Mouse (Mus musculus) heart, postnatal 0 days (tissue): ENCODE results near the gene Sec24a. TPM values are rescaled to one million over a fixed set of nuclear protein-coding genes. Genes with fewer than 3 reads are reported as not detected.
A peak's percentile ranks its signal among the peaks of the same experiment; 100 is the strongest.

Source experiments
- ATAC-seq: fragments of 200-750 bp; cut with Nextera tagmentation; 2 replicates; pipeline ENCODE4 v1.8.0; 2017; ENCODE audit warnings: low read depth, moderate number of reproducible peaks, moderate library complexity; ENCODE audit not compliant: insufficient read depth
- DNase-seq: peaks from one replicate; pipeline ENCODE4 v3.0.0-alpha.2; 2016; ENCODE audit warnings: low spot score
- H3K27ac ChIP-seq: fragments of 300-500 bp; sonication (generic); 2 replicates; pipeline ENCODE4 v1.5.1; 2014; ENCODE audit warnings: low read depth, mild to moderate bottlenecking
- H3K27me3 ChIP-seq: fragments of 300-500 bp; sonication (generic); 2 replicates; pipeline ENCODE4 v1.6.1; 2014; ENCODE audit warnings: low read length, mixed read lengths; ENCODE audit not compliant: control insufficient read depth, insufficient read depth
- H3K36me3 ChIP-seq: fragments of 300-500 bp; sonication (generic); replicated peaks from 2 replicates; pipeline ENCODE4 v1.6.1; 2014; ENCODE audit warnings: low read length, mixed read lengths; ENCODE audit not compliant: control insufficient read depth, insufficient read depth
- H3K4me1 ChIP-seq: fragments of 300-500 bp; sonication (generic); 2 replicates; pipeline ENCODE4 v1.6.1; 2014; ENCODE audit warnings: antibody characterized with exemption; ENCODE audit not compliant: control insufficient read depth, insufficient read depth
- H3K4me2 ChIP-seq: fragments of 300-500 bp; sonication (generic); 2 replicates; pipeline ENCODE4 v1.6.1; 2014; ENCODE audit warnings: low read depth, mild to moderate bottlenecking, low read length, moderate library complexity
- H3K4me3 ChIP-seq: fragments of 300-500 bp; sonication (generic); 2 replicates; pipeline ENCODE4 v1.5.1; 2014; ENCODE audit warnings: low read depth, low read length
- H3K9ac ChIP-seq: fragments of 300-500 bp; sonication (generic); replicated peaks from 2 replicates; pipeline ENCODE4 v1.6.1; 2014; ENCODE audit warnings: low read depth, low read length, mixed read lengths
- H3K9me3 ChIP-seq: fragments of 300-500 bp; sonication (generic); replicated peaks from 2 replicates; pipeline ENCODE4 v1.6.1; 2016; ENCODE audit warnings: low read length; ENCODE audit not compliant: control insufficient read depth
- CTCF ChIP-seq: IDR thresholded peaks from 2 replicates; pipeline ENCODE4 v1.5.1; 2016; ENCODE audit warnings: antibody characterized with exemption, control low read depth, low read depth
- EP300 ChIP-seq: IDR thresholded peaks from 2 replicates; pipeline ENCODE4 v1.6.1; 2016; ENCODE audit warnings: antibody characterized with exemption, low read depth
- WGBS: fragments of 180-500 bp; shearing (Covaris S2); extraction: QIAGEN DNeasy Blood & Tissue Kit; methylation state at CpG from one replicate; pipeline ENCODE4 v1.1.7; 2014; 5-methylcytosine and 5-hydroxymethylcytosine counted together
- polyA plus RNA-seq: library from polyadenylated mRNA; unstranded; fragments of >200 nt; fragmentation: Nextera tagmentation; extraction: Ambion mirVana; gene quantifications from 2 replicates; pipeline ENCODE4 v1.2.1, GENCODE M21; 2015
- total RNA-seq: library from RNA; depleted of rRNA; stranded (reverse); fragments of >200 nt; gene quantifications from 2 replicates; pipeline ENCODE4 v1.2.3, GENCODE M21; 2014; ENCODE audit warnings: low replicate concordance

Gene Sec24a
- total and polyA plus RNA-seq, 2 experiments from 2014 or later: 7.3 to 8.3 TPM

- TF ChIP-seq EP300 (no peak), CTCF (peak; percentile 45)
- Histone ChIP-seq H3K27ac (no peak overlapping the region), H3K4me1 (no peaks in the 10 kb centered on the region), H3K4me3 (no peak overlapping the region), H3K9ac (no peak overlapping the region), H3K27me3 (no peaks in the 10 kb centered on the region), H3K9me3 (no peaks in the 10 kb centered on the region), H3K36me3 (peaks cover 69% of the 10 kb centered on the region), H3K4me2 (no peak overlapping the region)
- DNase-seq (no peak), ATAC-seq (no peak)
- WGBS: 91% methylated on average over 6 of the region's 6 CpGs
Measured at GRCm38 (mm10) chr11:51785926-51786325, 22.5 kb upstream of the Sec24a start.

DNA sequence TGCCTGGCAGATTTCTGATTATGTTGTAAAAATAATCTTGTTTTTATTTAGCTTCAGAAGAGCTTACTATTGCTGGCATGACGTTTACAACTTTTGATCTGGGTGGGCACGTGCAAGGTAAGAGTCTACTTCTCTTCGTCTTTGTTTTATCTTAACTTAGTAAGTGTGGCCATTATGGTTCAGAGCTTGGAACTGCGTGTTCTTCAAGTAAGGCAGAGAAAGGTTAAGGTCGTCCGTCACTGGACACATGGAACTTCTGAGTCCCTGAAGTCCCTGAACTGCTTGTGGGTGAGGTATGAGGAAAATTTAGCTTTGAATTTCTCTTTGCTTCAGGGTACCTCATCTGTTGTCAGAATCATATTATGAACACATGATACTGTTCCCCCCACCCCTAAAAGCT is 19.3 kb upstream of the Sec24a start:
- TF ChIP-seq CTCF: no peak
- TF ChIP-seq EP300: no peak
- ATAC-seq (no peak), DNase-seq (no peak)
- H3K27me3 ChIP-seq: no peaks in the 10 kb centered on the region
- H3K4me1 ChIP-seq: no peaks in the 10 kb centered on the region
- no peak overlapping the region for H3K9ac ChIP-seq
- WGBS: 77% methylated on average over 6 of the region's 6 CpGs
- H3K4me3 ChIP-seq: no peak overlapping the region
- no peaks in the 10 kb centered on the region for H3K9me3 ChIP-seq
- H3K36me3 ChIP-seq: peaks cover 64% of the 10 kb centered on the region
- no peak overlapping the region for H3K4me2 ChIP-seq
- no peak overlapping the region for H3K27ac ChIP-seq

DNA sequence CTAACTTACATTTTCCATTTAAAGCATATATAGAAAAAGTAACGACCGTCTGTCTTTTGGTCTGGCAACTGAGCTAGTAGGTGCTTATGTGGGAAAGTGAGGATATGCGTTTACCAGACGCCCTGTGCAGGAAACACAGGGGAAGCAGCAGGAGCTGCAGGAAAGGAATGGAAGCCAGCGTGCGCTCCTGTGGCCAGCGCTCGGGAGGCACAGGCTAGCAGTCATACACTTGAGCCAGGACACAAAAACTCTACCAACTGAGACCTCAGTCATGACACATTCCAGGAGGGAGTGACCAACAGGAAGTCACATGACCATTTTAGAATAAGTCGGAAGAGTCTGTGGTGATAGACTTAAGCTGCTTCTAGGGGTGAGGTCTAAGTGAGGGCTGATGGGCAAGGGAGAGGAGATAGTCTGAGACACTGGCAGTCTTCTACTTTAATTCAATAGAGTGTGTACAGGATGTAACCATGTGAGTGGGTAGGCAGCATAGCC is 17.4 kb upstream of the Sec24a start:
- WGBS: 67% methylated on average over 9 of the region's 9 CpGs

GRCm38 (mm10) chr11:51777478-51777877 is 14.0 kb upstream of the Sec24a start:
- Histone ChIP-seq H3K27ac (no peak overlapping the region), H3K4me1 (no peaks in the 10 kb centered on the region), H3K4me3 (no peak overlapping the region), H3K36me3 (peaks cover 32% of the 10 kb centered on the region), H3K27me3 (no peaks in the 10 kb centered on the region), H3K9me3 (no peaks in the 10 kb centered on the region), H3K9ac (no peak overlapping the region), H3K4me2 (no peak overlapping the region)
- TF ChIP-seq EP300 (no peak), CTCF (no peak)
- DNase-seq (no peak), ATAC-seq (no peak)
- WGBS: 89% methylated on average over 5 of the region's 5 CpGs

More for the DNA sequence above, 17.4 kb upstream of the Sec24a start:
- no peak for DNase-seq
- no peak for ATAC-seq
- Histone ChIP-seq H3K4me1 (no peaks in the 10 kb centered on the region), H3K9ac (no peak overlapping the region), H3K27me3 (no peaks in the 10 kb centered on the region), H3K27ac (no peak overlapping the region), H3K4me2 (no peak overlapping the region), H3K36me3 (peaks cover 53% of the 10 kb centered on the region), H3K4me3 (no peak overlapping the region), H3K9me3 (no peaks in the 10 kb centered on the region)
- TF ChIP-seq EP300: no peak
- no peak for TF ChIP-seq CTCF

GRCm38 (mm10) chr11:51775507-51775906 is 12.1 kb upstream of the Sec24a start:
- 81% methylated on average over 3 of the region's 3 CpGs for WGBS

GRCm38 (mm10) chr11:51768296-51768695 is 4.9 kb upstream of the Sec24a start:
- Histone ChIP-seq H3K4me3 (no peak overlapping the region), H3K9me3 (no peaks in the 10 kb centered on the region), H3K27me3 (no peaks in the 10 kb centered on the region), H3K4me1 (peaks cover 8% of the 10 kb centered on the region; the same call in 1 of the 2 replicates), H3K27ac (no peak overlapping the region), H3K4me2 (no peak overlapping the region), H3K36me3 (no peaks in the 10 kb centered on the region), H3K9ac (no peak overlapping the region; the same call in 1 of the 2 replicates)
- DNase-seq (no peak), ATAC-seq (no peak)
- WGBS: 55% methylated on average over 5 of the region's 5 CpGs
- no peak for TF ChIP-seq EP300
- TF ChIP-seq CTCF: no peak

More at GRCm38 (mm10) chr11:51775507-51775906, 12.1 kb upstream of the Sec24a start:
- DNase-seq (no peak), ATAC-seq (no peak)
- Histone ChIP-seq H3K36me3 (peaks cover 13% of the 10 kb centered on the region), H3K27me3 (no peaks in the 10 kb centered on the region), H3K4me1 (no peaks in the 10 kb centered on the region), H3K27ac (no peak overlapping the region), H3K4me3 (no peak overlapping the region), H3K4me2 (no peak overlapping the region), H3K9ac (no peak overlapping the region), H3K9me3 (no peaks in the 10 kb centered on the region)
- TF ChIP-seq EP300: no peak
- TF ChIP-seq CTCF: no peak
